Mouse (Mus musculus) urinary bladder, postnatal 25 days (tissue): ENCODE results near the gene Minpp1.

ENCODE experiments used
- DNase-seq: peaks from one replicate; pipeline ENCODE4 v3.0.0; 2022; ENCODE audit warnings: low spot score

The Minpp1 gene

DNA sequence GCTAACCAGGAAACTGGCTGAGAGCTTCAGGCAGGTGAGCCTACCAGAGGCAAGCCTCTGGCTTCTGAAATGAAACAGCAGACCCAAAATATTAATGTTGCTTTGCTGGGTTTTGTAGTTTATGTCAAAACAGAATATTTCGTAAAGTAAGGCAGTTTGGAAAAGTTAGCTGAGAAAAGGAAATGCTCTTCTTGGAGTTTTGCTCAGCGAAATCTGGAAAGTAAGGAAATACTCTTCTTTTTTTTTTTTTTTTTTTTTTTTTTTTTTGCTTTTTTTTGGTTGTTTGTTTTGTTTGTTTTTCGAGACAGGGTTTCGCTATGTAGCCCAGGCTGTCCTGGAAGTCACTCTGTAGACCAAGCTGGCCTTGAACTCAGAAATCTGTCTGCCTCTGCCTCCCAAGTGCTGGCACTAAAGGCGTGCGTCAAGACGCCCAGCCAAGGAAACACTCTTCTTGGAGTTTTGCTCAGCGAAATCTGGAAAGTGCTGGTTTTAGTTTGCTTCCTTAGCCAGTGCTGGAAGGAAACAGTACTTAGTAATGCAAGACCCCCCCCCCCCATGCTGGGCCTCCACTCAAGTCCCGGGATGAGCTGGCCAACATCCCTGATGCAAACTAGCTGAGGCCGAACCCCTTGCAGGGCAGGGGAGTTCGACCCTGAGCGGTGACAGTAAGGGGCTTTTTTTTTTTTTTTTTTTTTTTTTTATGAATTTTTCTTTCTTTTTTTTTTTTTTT lies 3.8 kb downstream of the Minpp1 start:
- DNase-seq, result no peak

DNA sequence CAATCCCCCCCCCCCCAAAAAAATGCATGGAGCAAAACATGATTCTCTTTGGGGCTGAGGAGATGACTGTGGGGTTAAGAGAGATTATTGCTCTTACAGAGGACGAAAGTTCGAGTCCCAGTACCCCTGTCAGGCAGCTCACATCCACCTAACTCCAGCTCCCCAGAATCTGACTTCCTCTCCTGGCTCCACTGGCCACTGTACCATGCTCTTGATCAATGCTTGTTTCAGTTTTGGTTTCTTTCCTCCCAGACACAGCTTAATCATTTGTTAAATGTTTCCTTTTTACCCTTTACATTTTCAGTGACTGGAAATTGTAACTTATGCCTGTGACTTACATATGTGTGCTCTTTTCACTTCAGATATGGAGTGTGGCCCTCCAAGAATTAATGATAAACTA lies 5.4 kb downstream of the Minpp1 start:
- DNase-seq, result no peak

DNA sequence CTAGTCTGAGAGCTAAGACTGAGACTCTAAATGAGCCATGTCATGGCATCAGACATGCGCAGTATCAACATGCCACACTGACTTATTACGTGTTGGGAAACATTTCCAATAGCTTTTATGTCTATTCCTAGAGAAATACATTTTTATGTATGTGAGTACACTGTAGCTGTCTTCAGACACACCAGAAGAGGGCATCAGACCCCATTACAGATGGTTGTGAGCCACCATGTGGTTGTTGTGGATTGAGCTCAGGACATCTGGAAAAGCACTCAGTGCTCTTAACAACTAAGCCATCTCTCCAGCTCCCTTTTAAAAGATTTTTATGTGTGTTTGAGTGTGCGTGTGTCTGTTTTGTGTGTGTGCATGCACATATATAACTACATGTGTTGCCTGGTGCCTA lies 6.8 kb downstream of the Minpp1 start:
- no peak for DNase-seq

DNA sequence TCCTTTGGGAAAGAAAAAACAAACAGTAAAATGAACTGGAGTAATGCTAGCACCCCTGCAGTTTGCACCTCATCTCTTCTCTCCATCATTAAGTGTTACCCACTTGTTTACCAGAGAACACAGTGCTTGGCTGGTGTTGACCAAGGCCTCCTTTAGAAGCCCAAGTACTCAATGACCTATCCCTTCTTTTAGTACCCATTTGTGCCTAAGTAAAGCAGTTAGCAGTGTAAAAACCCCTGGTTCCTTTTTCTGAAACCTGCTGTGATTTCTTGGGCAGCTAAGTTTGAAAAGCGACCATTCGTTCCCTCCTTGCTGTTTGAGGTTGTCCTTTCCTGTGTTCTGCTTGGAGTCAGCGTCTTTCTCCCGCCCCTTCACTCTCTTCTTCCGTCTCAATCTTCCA lies 7.4 kb downstream of the Minpp1 start:
- no peak for DNase-seq

DNA sequence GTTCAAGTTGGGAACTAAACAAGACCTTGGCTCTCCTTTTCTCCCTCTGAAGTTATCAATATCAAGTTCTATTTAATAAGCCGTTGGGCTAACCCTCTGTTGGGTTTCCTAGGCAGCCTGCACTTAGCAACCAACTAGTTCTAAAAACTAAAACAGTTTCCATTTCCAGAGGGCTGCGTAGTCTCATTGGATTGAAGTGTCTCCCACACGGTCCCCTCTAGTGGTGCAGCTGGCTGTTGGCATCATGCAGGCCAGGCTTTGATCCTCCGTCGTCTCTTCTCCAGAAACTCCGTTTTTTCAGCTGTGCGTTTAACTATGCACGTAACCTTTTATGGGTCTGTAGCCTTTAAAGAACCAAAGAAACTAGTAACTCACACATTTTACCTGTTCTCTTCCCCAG lies 7.9 kb downstream of the Minpp1 start:
- DNase-seq, result no peak

DNA sequence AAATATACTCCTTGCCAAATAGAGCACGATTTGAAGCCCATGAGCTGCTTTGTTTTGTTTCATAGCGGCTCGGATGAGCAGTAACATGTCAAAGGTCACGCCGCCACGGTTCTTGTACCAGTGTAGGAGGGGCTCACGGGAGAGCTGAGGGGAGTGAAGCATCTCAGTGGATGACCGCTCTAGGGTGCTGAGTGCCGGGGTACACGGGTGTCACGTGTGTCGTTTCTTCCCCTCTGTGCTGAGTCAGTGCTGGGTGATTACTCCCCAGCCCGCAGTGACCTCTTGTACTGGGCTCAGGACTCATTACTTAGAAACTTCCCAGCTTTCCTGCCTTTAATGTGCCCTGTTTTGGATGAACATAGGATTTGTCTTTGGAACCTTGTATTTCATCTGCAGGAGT lies 9.0 kb downstream of the Minpp1 start:
- DNase-seq, result no peak

DNA sequence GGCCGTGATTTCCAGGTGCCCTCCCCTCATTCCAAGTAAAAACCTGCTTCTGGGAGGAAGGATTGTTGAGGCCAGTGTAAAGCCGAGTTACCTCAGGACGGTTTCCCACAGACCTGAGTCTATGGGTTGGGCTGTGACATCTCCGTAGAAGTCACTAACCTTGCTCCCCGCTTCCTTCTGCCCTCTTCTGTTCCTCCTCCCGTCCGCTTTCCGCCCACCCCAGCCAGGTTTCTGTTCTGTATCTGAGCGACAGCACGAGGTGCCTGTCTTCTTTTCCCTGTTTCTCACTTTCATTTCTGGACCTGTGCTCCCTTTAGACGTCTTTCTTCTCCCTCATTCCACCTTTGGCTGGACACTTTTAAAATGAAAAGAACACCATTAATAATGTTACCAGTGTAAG lies 9.5 kb downstream of the Minpp1 start:
- DNase-seq, result no peak

DNA sequence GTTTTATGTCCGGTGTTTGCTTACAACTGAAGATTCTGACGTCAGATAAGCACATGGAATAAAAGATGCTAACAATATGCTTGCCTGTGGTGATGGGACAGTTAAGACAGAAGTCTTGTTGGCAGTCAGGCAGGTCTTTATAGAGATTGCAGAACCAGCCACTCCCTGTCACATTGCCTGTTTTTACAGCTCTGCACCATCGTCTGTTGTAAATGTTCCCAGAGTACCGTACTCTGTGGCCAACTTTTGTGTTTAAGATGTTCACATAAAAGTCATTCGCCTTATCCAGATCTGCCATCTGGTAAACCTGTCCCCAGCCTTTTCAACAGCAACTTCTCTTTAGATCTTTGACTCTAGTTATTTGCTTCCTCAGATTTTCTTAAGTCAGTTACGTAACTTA lies 11.8 kb downstream of the Minpp1 start:
- no peak for DNase-seq

DNA sequence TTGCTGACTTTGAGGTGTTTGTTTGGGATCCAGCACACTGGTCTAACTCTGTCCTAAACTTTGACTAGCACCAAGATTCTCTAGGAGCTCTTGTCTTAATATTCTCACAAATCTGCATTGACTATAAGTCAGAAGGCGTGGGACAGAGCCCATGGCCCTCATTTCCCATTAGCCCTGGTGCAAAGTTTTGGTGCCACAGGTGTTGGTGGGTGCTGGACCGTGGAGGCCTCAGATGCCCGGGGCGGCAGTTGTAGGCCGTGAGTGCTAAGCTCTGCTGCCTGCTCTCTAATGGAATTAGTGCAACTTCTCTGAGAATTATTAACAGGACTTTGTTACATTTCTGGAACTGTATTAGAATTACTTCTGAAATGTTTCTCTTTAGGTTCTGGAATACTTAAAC lies 12.4 kb downstream of the Minpp1 start:
- no peak for DNase-seq

DNA sequence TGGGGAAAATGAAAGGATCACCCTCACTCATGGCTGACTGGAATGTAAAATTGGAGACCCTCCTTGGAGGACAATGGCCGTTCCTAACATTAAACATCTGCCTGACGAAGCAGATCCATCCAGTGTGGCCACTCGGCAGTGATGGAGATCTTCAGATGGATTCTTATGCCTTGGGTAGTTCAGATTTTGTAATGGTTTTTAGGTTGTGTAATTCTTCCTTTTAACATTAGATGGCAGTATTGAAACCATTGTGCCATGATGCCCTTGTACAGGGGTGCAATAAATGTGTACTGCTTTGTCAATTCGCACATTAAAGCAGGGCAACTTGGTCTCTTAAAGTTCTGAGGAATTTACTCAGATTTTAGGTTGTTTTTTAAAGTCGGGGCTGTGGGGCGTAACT lies 15.8 kb downstream of the Minpp1 start:
- DNase-seq, result no peak

DNA sequence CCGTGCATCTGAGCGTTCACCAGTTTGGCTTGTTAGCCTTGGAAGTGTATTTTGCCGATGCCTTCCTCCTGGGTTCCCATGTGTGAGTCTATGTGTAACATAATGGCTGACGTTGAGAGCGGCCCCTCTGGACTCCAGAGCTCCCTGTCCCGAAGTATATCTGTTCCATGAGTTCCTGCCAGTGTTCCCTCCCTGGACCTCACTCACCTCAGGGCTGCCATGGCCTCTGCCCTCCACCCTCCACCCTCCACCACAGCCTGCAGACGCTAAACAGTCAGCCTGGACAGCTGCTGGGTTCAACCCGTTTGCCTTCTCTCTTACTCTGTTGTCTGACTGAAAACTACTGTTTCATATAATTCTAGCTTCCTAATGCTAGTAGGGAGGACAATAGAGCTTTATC lies 20.5 kb downstream of the Minpp1 start:
- no peak for DNase-seq

DNA sequence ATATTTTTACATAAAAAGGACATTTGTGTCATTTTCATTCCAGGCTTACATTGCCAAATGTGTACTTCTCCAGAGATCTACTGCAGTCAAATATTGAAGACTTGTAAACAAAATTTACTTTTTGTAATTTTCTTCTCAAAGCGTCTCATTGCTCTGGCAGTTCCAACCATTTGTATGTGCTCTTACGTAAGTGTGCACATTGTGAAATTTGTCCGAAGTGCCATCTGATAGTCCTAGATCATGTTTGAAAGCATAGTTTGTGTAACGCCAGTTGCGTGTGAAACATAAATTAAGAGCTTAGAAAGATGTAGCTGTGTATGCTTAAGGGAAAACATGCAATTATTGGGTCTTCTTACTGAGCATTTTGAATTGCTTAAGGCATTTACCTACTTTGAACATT lies 20.9 kb downstream of the Minpp1 start:
- no peak for DNase-seq

DNA sequence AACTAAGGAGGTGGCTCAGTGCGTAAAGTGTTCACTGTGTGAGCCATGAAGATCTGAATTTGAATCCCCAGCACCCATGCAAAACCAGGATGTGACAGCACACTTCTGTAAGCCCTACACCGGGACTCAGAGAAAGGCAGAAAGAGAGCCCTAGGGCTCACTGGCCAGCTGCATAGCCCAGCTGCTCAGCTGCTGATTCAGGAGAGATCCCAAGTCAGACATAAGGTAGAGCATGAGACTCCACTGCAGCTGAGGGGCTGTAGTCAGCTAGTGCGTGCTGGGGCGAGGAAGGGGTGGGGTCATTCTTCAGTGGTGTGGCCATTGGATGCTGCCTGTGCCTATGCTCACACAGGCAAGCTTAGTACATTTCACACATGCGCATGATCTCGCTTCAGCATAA lies 21.5 kb downstream of the Minpp1 start:
- DNase-seq, result no peak

DNA sequence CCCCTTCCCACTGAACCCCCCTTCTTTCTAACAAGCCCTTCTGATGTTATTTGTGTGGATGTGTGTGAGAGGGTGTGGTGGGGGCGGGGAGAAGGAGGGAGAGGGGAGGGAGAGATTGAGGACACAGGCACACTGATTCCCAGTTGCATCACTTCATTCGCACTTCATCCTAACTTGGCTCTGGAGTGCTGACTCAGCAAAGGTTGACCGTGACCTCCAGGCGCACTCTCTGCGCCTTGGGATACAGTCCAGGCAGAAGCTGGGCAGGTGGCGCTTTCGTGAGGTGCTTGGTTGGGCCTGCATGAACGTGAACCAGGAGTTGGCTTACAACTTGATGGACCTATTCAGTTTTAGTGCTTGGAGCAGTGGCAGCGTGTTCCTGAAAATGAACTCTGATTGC lies 22.0 kb downstream of the Minpp1 start:
- DNase-seq, result no peak

DNA sequence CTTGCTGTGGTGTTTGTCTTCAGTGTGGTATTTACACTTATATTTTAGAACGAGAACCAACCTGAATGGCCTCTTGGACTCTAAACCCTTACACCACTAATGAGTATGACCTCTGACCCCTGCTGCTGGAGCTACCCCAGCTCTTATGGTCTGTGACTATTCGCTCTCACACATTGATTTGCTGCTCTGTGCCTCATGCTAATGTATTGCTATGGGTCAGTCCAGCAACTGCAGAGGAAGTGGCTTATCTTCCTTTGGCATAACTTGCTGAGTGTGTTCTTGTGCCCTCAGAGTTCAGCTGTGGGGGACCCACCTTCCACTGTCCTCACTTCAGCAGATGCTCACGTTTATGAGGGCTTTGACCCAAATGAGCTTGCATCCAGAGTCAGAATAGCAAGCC lies 24.7 kb downstream of the Minpp1 start:
- no peak for DNase-seq

DNA sequence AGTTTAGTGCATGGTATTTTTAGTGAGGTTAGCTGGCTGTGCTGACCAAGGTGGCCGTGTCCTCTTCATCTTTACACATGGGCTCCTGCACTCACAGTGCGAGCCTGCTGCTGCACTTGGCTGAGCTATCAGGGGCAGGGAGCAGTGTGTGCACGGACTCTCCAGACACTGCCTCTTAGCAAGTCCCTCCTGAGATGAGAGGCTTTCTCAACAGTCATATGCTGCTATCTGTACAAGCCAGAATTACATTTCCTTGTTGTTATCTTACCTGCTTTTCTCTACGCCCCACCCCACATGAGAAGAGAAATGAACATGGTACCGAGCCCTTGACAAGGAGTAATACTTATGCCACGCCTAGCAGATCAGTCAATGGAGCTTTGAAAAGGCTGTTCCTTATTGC lies 25.4 kb downstream of the Minpp1 start:
- no peak for DNase-seq

DNA sequence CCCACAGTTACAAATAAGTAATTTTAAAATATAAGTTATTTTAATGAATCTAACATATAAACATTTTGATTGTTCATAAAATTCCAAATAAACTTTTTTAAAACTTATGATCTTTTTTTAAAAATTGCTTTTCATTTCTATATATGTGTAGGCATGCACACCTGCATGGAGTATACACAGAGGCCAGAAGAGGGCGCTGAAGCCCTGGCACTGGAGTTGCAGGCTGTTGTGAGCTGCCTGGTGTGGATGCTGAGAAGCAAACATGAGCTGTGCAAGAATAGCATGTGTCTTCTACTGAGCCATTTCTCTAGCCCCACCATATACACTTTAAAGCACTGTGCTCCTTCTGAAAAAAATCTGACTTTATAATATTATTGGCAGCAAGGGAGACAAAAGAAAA lies 26.9 kb downstream of the Minpp1 start:
- DNase-seq, result no peak

DNA sequence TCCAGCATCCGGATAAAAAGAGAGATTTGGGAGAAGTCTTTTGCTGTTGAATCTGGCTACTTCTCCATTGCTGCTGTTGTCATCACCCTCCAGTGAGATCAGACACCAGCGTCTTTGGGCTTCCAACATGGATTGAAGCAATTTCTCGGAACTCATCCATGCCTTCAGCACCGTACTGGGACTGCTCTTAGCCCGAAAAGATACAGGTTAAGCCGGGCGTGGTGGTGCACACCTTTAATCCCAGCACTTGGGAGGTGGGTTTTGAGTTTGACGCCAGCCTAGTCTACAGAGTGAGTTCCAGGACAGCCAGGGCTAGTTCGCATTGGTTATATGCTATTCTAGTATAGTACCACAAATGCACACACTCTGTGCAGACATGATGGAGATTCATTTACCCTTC lies 31.0 kb downstream of the Minpp1 start:
- DNase-seq, result no peak

DNA sequence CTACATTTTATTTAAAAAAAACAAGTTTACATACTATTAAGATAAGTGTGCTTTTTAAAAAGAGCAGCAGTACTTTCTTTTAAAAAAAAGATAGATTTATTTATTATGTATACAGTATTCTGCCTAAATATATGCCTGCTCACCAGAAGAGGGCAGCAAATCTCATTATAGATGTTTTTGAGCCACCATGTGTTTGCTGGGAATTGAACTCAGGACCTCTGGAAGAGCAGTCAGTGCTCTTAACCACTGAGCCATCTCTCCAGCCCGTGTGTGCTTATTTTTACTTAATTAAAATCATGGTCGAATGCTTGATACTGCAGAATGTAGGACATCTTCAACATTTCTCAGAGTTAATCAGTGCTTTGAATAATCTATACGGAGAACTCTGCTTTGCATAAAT lies 35.9 kb downstream of the Minpp1 start:
- DNase-seq, result no peak

DNA sequence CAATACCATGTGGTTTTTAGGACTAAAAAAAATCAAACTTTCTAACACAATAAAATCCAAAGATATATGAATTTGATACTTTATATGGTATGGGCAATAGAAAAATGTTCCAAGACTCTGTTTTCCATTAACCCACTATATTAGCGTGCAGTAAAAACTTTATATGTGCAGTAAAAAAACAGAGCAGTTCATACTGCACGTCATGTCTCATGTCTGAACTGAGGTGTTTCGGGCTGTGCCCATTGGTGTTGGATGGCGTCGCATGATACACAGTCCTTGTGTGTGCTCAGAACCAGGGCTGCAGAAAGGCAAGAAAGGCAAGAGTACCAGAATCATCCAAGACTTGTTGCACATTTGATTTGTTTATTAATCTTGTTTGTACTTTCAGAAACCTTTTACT lies 36.7 kb downstream of the Minpp1 start:
- DNase-seq, result no peak

DNA sequence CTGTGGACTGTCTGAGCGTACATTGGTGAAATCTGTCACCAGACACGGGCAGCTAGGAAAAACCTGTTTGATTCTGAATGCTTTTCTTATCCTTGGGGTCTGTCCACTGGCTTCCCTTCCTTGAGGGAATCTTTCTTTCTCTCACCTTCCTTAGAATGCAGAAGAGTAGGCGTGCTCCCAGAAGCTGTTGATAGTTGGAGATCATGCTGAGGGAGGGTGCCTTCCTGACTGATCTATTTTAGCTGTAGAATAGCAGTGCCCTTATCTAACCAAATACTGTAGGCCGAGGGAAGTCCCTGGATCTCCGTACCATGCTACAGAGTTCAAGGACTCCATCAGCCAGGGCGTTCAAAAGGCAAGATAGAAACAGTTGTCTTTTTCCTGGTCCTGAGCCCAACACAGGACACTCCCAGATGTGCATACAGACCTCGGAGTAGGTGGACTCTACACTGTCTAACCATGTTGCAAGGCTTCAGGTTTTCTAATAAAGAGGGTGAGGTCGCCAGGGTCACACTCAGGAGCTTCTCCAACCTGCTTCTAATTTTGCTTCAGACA lies 37.3 kb downstream of the Minpp1 start:
- DNase-seq, result no peak

DNA sequence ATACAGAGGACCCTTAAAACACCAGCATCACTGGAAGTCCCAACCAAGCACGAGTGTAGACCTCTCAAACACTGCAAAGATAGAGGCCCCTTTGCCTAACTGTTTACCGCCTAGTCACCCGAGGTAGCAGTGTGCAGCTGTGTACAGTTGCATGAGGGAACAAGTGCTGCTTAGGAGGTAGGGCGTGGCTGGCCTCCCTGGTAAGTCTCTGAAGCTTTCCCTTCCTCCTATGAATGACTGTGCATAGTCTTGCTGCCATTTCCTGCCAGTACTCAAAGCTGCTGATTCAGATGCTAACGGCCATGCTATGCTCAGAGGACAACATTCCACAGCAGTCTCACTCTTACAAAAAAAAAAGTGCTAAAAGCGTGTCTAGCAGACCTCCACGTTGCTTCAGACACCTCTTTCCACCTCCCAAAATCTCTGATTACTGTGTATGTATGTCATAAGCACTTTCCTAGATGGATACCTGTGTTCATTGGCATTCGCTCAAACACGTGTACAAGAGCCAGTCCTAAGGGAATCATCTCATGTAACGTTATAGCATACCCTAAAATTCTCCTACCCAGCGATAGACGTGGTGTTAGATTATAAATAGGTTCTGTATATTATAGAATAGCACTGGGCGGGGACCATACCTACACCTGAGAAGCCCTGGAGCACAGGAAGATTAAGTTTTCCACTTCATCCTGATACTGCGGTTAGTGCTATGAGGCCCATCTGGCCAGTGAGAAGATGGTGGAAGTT lies 38.4 kb downstream of the Minpp1 start:
- no peak for DNase-seq

DNA sequence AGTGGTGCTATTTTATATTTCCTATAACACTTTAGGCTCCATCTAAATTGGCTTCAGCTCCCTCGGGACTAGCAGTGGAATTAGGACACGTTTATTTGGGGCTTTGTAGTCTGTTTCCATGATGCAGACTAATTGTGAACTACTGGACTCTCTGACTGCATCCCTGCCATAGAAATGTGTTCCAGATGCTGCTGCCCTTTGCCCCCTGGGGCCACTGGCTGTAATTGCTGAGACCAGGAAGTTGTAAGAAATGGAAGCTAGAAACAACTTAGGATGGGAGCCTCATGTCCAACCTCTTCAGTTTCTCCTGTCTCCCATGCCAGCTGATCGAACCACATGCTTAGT lies 38.9 kb downstream of the Minpp1 start:
- no peak for DNase-seq

DNA sequence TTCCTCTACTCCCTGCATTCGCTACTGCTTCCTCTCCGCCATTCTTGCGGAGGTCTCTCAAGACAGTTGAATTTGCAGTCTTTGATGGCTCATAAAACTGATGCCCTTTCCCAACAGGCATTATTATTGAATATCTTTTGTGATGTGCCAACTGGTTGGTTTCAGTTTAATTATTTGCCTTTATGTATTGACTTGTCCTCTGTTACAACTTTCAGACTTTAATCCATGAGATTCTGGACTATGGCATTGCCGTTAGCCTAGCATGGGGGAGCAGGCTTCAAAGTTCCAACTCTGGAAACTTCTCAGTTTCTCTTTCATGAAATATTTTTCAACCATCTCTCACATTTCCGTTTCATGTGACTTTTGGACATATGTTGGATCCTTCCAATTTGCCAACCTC lies 41.6 kb downstream of the Minpp1 start:
- DNase-seq, result no peak
